Mouse (Mus musculus) layer of hippocampus, postnatal 36 days (tissue): ENCODE data around the gene Scgb1b15. TPM values are rescaled to one million over a fixed set of nuclear protein-coding genes. Genes with fewer than 3 reads are reported as not detected.
"Not testable (repeated sequence)": the region's sequence is repeated elsewhere in the genome, so short reads cannot be mapped to it uniquely, and the experiment has no call there.

ENCODE experiments used
- DNase-seq, 2 experiments: peaks; one replicate each; pipeline ENCODE4 v3.0.0; 2022
- total RNA-seq, 2 experiments: library from RNA; stranded (reverse); gene quantifications; 2 replicates each; pipeline ENCODE4 v1.2.3; 2021

Scgb1b15 gene
- total RNA-seq = not detected

GRCm38 (mm10) chr7:32836254-32836653 lies at the start of gene Scgb1b15:
Scgb1b15 (plus strand) TSS chr7:32836554.
- not testable (repeated sequence) for DNase-seq

GRCm38 (mm10) chr7:32829562-32829961 lies 6.8 kb upstream of the Scgb1b15 start, which contains the start of gene Scgb2b15:
Scgb2b15 (minus strand) TSS chr7:32829662.
- DNase-seq = not testable (repeated sequence)

Other genes with a start within 250 kb of the Scgb1b15 start
- not detected for gene Scgb2b15, start 6.9 kb upstream of the Scgb1b15 start, total RNA-seq
- gene Scgb2b17, start 220.0 kb downstream of the Scgb1b15 start, total RNA-seq = not detected
- not detected for gene Scgb1b17, start 226.9 kb downstream of the Scgb1b15 start, total RNA-seq